Mouse (Mus musculus): ENCODE measurements around the gene Rps19. TPM values are rescaled to one million over a fixed set of nuclear protein-coding genes. Genes with fewer than 3 reads are reported as not detected.
A peak's percentile ranks its signal among the peaks of the same experiment; 100 is the strongest.

Gene Rps19
- polyA plus RNA-seq, 1 experiment from 2014 or later: 1,089 TPM

- H3K4me3 ChIP-seq (ENCODE audit: low read length): no peak overlapping the region
- no peaks in the 10 kb centered on the region for H3K9me3 ChIP-seq (ENCODE audit: control insufficient read depth, low read length)
- ATAC-seq: no peak
- no peaks in the 10 kb centered on the region for H3K27me3 ChIP-seq (replicated peaks; ENCODE audit: control insufficient read depth, insufficient read depth, low read length)
- H3K4me2 ChIP-seq (ENCODE audit: low read length): no peak overlapping the region
- H3K4me1 ChIP-seq (ENCODE audit: control insufficient read depth, insufficient read depth, low read depth, low read length): no peaks in the 10 kb centered on the region
- H3K36me3 ChIP-seq (ENCODE audit: control insufficient read depth, insufficient read depth, low read length): no peaks in the 10 kb centered on the region
- no peak overlapping the region for H3K27ac ChIP-seq (ENCODE audit: low read depth, low read length)
- WGBS: 62% methylated on average over 8 of the region's 8 CpGs
- H3K9ac ChIP-seq (ENCODE audit: low read depth, low read length): no peak overlapping the region
These were observed 12.1 kb downstream of the Rps19 start for GRCm38 (mm10) chr7:24896269-24896668.

GRCm38 (mm10) chr7:24897224-24897623 is 13.1 kb downstream of the Rps19 start, which contains the start of gene Cd79a:
Cd79a (plus strand) TSS chr7:24897381.
- no peak within 1 kb of the TSS for H3K4me3 ChIP-seq (ENCODE audit: low read length)

GRCm38 (mm10) chr7:24897959-24898358 is 13.8 kb downstream of the Rps19 start:
- no peak overlapping the region for H3K4me2 ChIP-seq (ENCODE audit: low read length)
- no peak for ATAC-seq

More at GRCm38 (mm10) chr7:24897224-24897623, 13.1 kb downstream of the Rps19 start, which contains the start of gene Cd79a:
- no peaks in the 10 kb centered on the region for H3K9me3 ChIP-seq (ENCODE audit: control insufficient read depth, low read length)
- ATAC-seq: no peak
- no peaks in the 10 kb centered on the region for H3K4me1 ChIP-seq (ENCODE audit: control insufficient read depth, insufficient read depth, low read depth, low read length)
- H3K27me3 ChIP-seq (replicated peaks; ENCODE audit: control insufficient read depth, insufficient read depth, low read length): no peaks in the 10 kb centered on the region
- H3K36me3 ChIP-seq (ENCODE audit: control insufficient read depth, insufficient read depth, low read length): no peaks in the 10 kb centered on the region
- H3K27ac ChIP-seq (ENCODE audit: low read depth, low read length): no peak within 1 kb of the TSS
- no peak within 1 kb of the TSS for H3K4me2 ChIP-seq (ENCODE audit: low read length)
- no peak within 1 kb of the TSS for H3K9ac ChIP-seq (ENCODE audit: low read depth, low read length)
- WGBS: 79% methylated on average over 12 of the region's 12 CpGs

GRCm38 (mm10) chr7:24901114-24901513 is 16.9 kb downstream of the Rps19 start:
- H3K4me1 ChIP-seq (ENCODE audit: control insufficient read depth, insufficient read depth, low read depth, low read length): peaks cover 13% of the 10 kb centered on the region
- no peaks in the 10 kb centered on the region for H3K36me3 ChIP-seq (ENCODE audit: control insufficient read depth, insufficient read depth, low read length)
- H3K27ac ChIP-seq (ENCODE audit: low read depth, low read length): no peak overlapping the region
- no peak overlapping the region for H3K9ac ChIP-seq (ENCODE audit: low read depth, low read length)
- no peak for ATAC-seq
- no peak overlapping the region for H3K4me3 ChIP-seq (ENCODE audit: low read length)
- H3K4me2 ChIP-seq (ENCODE audit: low read length): no peak overlapping the region
- no peaks in the 10 kb centered on the region for H3K27me3 ChIP-seq (replicated peaks; ENCODE audit: control insufficient read depth, insufficient read depth, low read length)
- no peaks in the 10 kb centered on the region for H3K9me3 ChIP-seq (ENCODE audit: control insufficient read depth, low read length)
- WGBS: 73% methylated on average over 6 of the region's 6 CpGs

More at GRCm38 (mm10) chr7:24897959-24898358, 13.8 kb downstream of the Rps19 start:
- no peaks in the 10 kb centered on the region for H3K36me3 ChIP-seq (ENCODE audit: control insufficient read depth, insufficient read depth, low read length)
- no peaks in the 10 kb centered on the region for H3K27me3 ChIP-seq (replicated peaks; ENCODE audit: control insufficient read depth, insufficient read depth, low read length)
- no peak overlapping the region for H3K9ac ChIP-seq (ENCODE audit: low read depth, low read length)
- no peaks in the 10 kb centered on the region for H3K4me1 ChIP-seq (ENCODE audit: control insufficient read depth, insufficient read depth, low read depth, low read length)
- 74% methylated on average over 5 of the region's 5 CpGs for WGBS
- no peak overlapping the region for H3K4me3 ChIP-seq (ENCODE audit: low read length)
- H3K9me3 ChIP-seq (ENCODE audit: control insufficient read depth, low read length): no peaks in the 10 kb centered on the region
- no peak overlapping the region for H3K27ac ChIP-seq (ENCODE audit: low read depth, low read length)

- Histone ChIP-seq H3K27me3 (replicated peaks; ENCODE audit: control insufficient read depth, insufficient read depth, low read length) (no peaks in the 10 kb centered on the region), H3K9me3 (ENCODE audit: control insufficient read depth, low read length) (no peaks in the 10 kb centered on the region), H3K4me1 (ENCODE audit: control insufficient read depth, insufficient read depth, low read depth, low read length) (peaks cover 13% of the 10 kb centered on the region), H3K27ac (ENCODE audit: low read depth, low read length) (no peak overlapping the region), H3K9ac (ENCODE audit: low read depth, low read length) (no peak overlapping the region), H3K4me3 (ENCODE audit: low read length) (no peak overlapping the region), H3K36me3 (ENCODE audit: control insufficient read depth, insufficient read depth, low read length) (no peaks in the 10 kb centered on the region), H3K4me2 (ENCODE audit: low read length) (no peak overlapping the region)
- no peak for ATAC-seq
- WGBS: 84% methylated on average over 1 of the region's 1 CpGs
These were observed 17.7 kb downstream of the Rps19 start for GRCm38 (mm10) chr7:24901842-24902241.

- 59% methylated on average over 2 of the region's 2 CpGs for WGBS
- H3K9ac ChIP-seq (ENCODE audit: low read depth, low read length): peak overlapping the region; percentile 5; the same call in 1 of the 2 replicates
These were observed 18.1 kb downstream of the Rps19 start for GRCm38 (mm10) chr7:24902264-24902629.

GRCm38 (mm10) chr7:24902630-24903443 is 18.7 kb downstream of the Rps19 start, which contains the start of gene Arhgef1:
Arhgef1 (plus strand) TSS chr7:24902912.
- no peak for ATAC-seq
- no peaks in the 10 kb centered on the region for H3K36me3 ChIP-seq (ENCODE audit: control insufficient read depth, insufficient read depth, low read length)
- peaks cover 13% of the 10 kb centered on the region for H3K4me1 ChIP-seq (ENCODE audit: control insufficient read depth, insufficient read depth, low read depth, low read length)
- 8% methylated on average over 48 of the region's 68 CpGs for WGBS
- peak within 1 kb of the TSS; percentile 62 for H3K27ac ChIP-seq (ENCODE audit: low read depth, low read length)
- H3K4me3 ChIP-seq (ENCODE audit: low read length): peak within 1 kb of the TSS; percentile 62
- peak within 1 kb of the TSS; percentile 80 for H3K9ac ChIP-seq (ENCODE audit: low read depth, low read length)
- no peaks in the 10 kb centered on the region for H3K9me3 ChIP-seq (ENCODE audit: control insufficient read depth, low read length)
- H3K4me2 ChIP-seq (ENCODE audit: low read length): peak within 1 kb of the TSS; percentile 79
- no peaks in the 10 kb centered on the region for H3K27me3 ChIP-seq (replicated peaks; ENCODE audit: control insufficient read depth, insufficient read depth, low read length)

More at GRCm38 (mm10) chr7:24902264-24902629, 18.1 kb downstream of the Rps19 start:
- Histone ChIP-seq H3K27ac (ENCODE audit: low read depth, low read length) (peak overlapping the region; percentile 18; the same call in 1 of the 2 replicates), H3K9me3 (ENCODE audit: control insufficient read depth, low read length) (no peaks in the 10 kb centered on the region), H3K27me3 (replicated peaks; ENCODE audit: control insufficient read depth, insufficient read depth, low read length) (no peaks in the 10 kb centered on the region), H3K36me3 (ENCODE audit: control insufficient read depth, insufficient read depth, low read length) (no peaks in the 10 kb centered on the region), H3K4me2 (ENCODE audit: low read length) (peak overlapping the region; percentile 79), H3K4me1 (ENCODE audit: control insufficient read depth, insufficient read depth, low read depth, low read length) (peaks cover 13% of the 10 kb centered on the region), H3K4me3 (ENCODE audit: low read length) (peak overlapping the region; percentile 62)
- ATAC-seq: no peak

GRCm38 (mm10) chr7:24903444-24903825 is 19.3 kb downstream of the Rps19 start:
- no peak overlapping the region; the same call in none of the 2 replicates for H3K27ac ChIP-seq (ENCODE audit: low read depth, low read length)
- H3K27me3 ChIP-seq (replicated peaks; ENCODE audit: control insufficient read depth, insufficient read depth, low read length): no peaks in the 10 kb centered on the region
- ATAC-seq: no peak
- peak overlapping the region; percentile 62 for H3K4me3 ChIP-seq (ENCODE audit: low read length)
- H3K36me3 ChIP-seq (ENCODE audit: control insufficient read depth, insufficient read depth, low read length): no peaks in the 10 kb centered on the region
- peaks cover 13% of the 10 kb centered on the region for H3K4me1 ChIP-seq (ENCODE audit: control insufficient read depth, insufficient read depth, low read depth, low read length)
- H3K9me3 ChIP-seq (ENCODE audit: control insufficient read depth, low read length): no peaks in the 10 kb centered on the region
- H3K9ac ChIP-seq (ENCODE audit: low read depth, low read length): peak overlapping the region; percentile 80
- WGBS: 43% methylated on average over 10 of the region's 10 CpGs
- H3K4me2 ChIP-seq (ENCODE audit: low read length): peak overlapping the region; percentile 79

GRCm38 (mm10) chr7:24904070-24904483 is 19.9 kb downstream of the Rps19 start:
- Histone ChIP-seq H3K27me3 (replicated peaks; ENCODE audit: control insufficient read depth, insufficient read depth, low read length) (no peaks in the 10 kb centered on the region), H3K9me3 (ENCODE audit: control insufficient read depth, low read length) (no peaks in the 10 kb centered on the region), H3K4me1 (ENCODE audit: control insufficient read depth, insufficient read depth, low read depth, low read length) (peaks cover 13% of the 10 kb centered on the region), H3K4me3 (ENCODE audit: low read length) (peak overlapping the region; percentile 62), H3K4me2 (ENCODE audit: low read length) (peak overlapping the region; percentile 79), H3K27ac (ENCODE audit: low read depth, low read length) (peak overlapping the region; percentile 77), H3K36me3 (ENCODE audit: control insufficient read depth, insufficient read depth, low read length) (no peaks in the 10 kb centered on the region), H3K9ac (ENCODE audit: low read depth, low read length) (peak overlapping the region; percentile 84)
- ATAC-seq: peak; percentile 98
- under 1% methylated on average over 30 of the region's 30 CpGs for WGBS
